Mouse (Mus musculus) CH12.LX (cell line): ENCODE results near the gene Dna2.

Experiments
- CTCF ChIP-seq, 2 experiments: IDR thresholded peaks in 1 of 2; conservative IDR thresholded peaks in 1 of 2; 2 replicates each; pipeline ENCODE4 v1.5.1; 2011 to 2012; ENCODE audit warnings: low read depth in 2 of 2, low read length in 2 of 2, improper control_type of control experiment in 1 of 2, inconsistent platforms in 1 of 2, mild to moderate bottlenecking in 1 of 2, moderate library complexity in 1 of 2
- EP300 ChIP-seq: IDR thresholded peaks from 2 replicates; pipeline ENCODE4 v1.6.1; 2011; ENCODE audit warnings: low read length, improper control_type of control experiment
- HCFC1 ChIP-seq: IDR thresholded peaks from 2 replicates; pipeline ENCODE4 v1.6.1; 2012; ENCODE audit warnings: low read depth, mild to moderate bottlenecking, inconsistent platforms, low read length, improper control_type of control experiment
- JUN ChIP-seq: IDR thresholded peaks from 2 replicates; pipeline ENCODE4 v1.6.1; 2011; ENCODE audit warnings: low read depth, mild to moderate bottlenecking, low read length, improper control_type of control experiment, moderate library complexity; ENCODE audit not compliant: insufficient read depth
- KAT2A ChIP-seq: IDR thresholded peaks from 2 replicates; pipeline ENCODE4 v1.6.1; 2012; ENCODE audit warnings: low read length, improper control_type of control experiment, inconsistent platforms; ENCODE audit not compliant: insufficient replicate concordance
- NRF1 ChIP-seq: IDR thresholded peaks from 2 replicates; pipeline ENCODE4 v1.6.1; 2014; ENCODE audit warnings: low read depth, mild to moderate bottlenecking, inconsistent platforms, low read length, improper control_type of control experiment, moderate library complexity
- POLR2A ChIP-seq: IDR thresholded peaks from 2 replicates; pipeline ENCODE4 v1.6.1; 2011; ENCODE audit warnings: low read depth, mild to moderate bottlenecking, improper control_type of control experiment, low read length
- POLR2AphosphoS2 ChIP-seq: IDR thresholded peaks from 2 replicates; pipeline ENCODE4 v1.6.1; 2011; ENCODE audit warnings: low read depth, low read length, improper control_type of control experiment
- TBP ChIP-seq: conservative IDR thresholded peaks from 2 replicates; pipeline ENCODE4 v1.6.1; 2011; ENCODE audit warnings: low read depth, low read length, improper control_type of control experiment
- UBTF ChIP-seq: IDR thresholded peaks from 2 replicates; pipeline ENCODE4 v1.6.1; 2012; ENCODE audit warnings: low read depth, mild to moderate bottlenecking, inconsistent platforms, low read length, improper control_type of control experiment, moderate library complexity
- USF1 ChIP-seq: IDR thresholded peaks from 2 replicates; pipeline ENCODE4 v1.6.1; 2014; ENCODE audit warnings: low read depth, mild to moderate bottlenecking, inconsistent platforms, low read length, improper control_type of control experiment

- TF ChIP-seq POLR2AphosphoS2 (no peak), UBTF (no peak; the same call in 1 of the 2 replicates), CTCF (conservative IDR thresholded peaks at IDR 0.05 in 1 of 2, IDR thresholded peaks at IDR 0.05 in 1 of 2; ENCODE audit: low read depth in 2 of 2, low read length in 2 of 2) (no peak), HCFC1 (no peak), USF1 (no peak), EP300 (no peak), NRF1 (no peak), POLR2A (no peak), JUN (no peak), TBP (no peak), KAT2A (no peak)
Measured at GRCm38 (mm10) chr10:63023121-63023748, 76.4 kb downstream of the Dna2 start.
